Mouse (Mus musculus) embryo, embryonic 11.5 days (tissue): ENCODE measurements around the gene Setd1a.
"Not testable (repeated sequence)": the region's sequence is repeated elsewhere in the genome, so short reads cannot be mapped to it uniquely, and the experiment has no call there.

ENCODE experiments used
- DNase-seq: peaks from one replicate; pipeline ENCODE4 v3.0.0-alpha.2; 2012; ENCODE audit warnings: low read depth, low spot score

Setd1a gene

GRCm38 (mm10) chr7:127837473-127837872 is 61.0 kb downstream of the Setd1a start:
- no peak for DNase-seq

- DNase-seq = not testable (repeated sequence)
Observed at GRCm38 (mm10) chr7:127837878-127838277, 61.4 kb downstream of the Setd1a start.

GRCm38 (mm10) chr7:127840031-127840430 is 63.6 kb downstream of the Setd1a start:
- not testable (repeated sequence) for DNase-seq

- DNase-seq = no peak
Observed at GRCm38 (mm10) chr7:127840886-127841285, 64.4 kb downstream of the Setd1a start.

- peak; percentile 85 for DNase-seq
Observed at GRCm38 (mm10) chr7:127841340-127842000, 65.0 kb downstream of the Setd1a start.

- DNase-seq = peak; percentile 62
Observed at GRCm38 (mm10) chr7:127842001-127842718, 65.7 kb downstream of the Setd1a start.
